Mouse (Mus musculus): ENCODE measurements around the gene Shisa6. TPM values are rescaled to one million over a fixed set of nuclear protein-coding genes. Genes with fewer than 3 reads are reported as not detected.

Shisa6 gene
- polyA plus RNA-seq, 1 experiment from 2014 or later, result 0.23 TPM

GRCm38 (mm10) chr11:66336313-66336712 is 189.5 kb downstream of the Shisa6 start:
- no peak for ATAC-seq (replicated peaks; ENCODE audit: insufficient number of reproducible peaks, insufficient read depth, low FRiP score, low read depth)
- Histone ChIP-seq H3K27me3 (no peaks in the 10 kb centered on the region), H3K4me1 (replicated peaks) (no peaks in the 10 kb centered on the region), H3K27ac (no peak overlapping the region), H3K4me3 (no peak overlapping the region), H3K4me2 (no peak overlapping the region), H3K9ac (no peak overlapping the region), H3K9me3 (replicated peaks) (no peaks in the 10 kb centered on the region), H3K36me3 (no peaks in the 10 kb centered on the region)

GRCm38 (mm10) chr11:66312764-66313163 is 213.0 kb downstream of the Shisa6 start:
- Histone ChIP-seq H3K9ac (no peak overlapping the region), H3K27me3 (no peaks in the 10 kb centered on the region), H3K9me3 (replicated peaks) (no peaks in the 10 kb centered on the region), H3K4me1 (replicated peaks) (no peaks in the 10 kb centered on the region), H3K4me2 (no peak overlapping the region), H3K4me3 (no peak overlapping the region), H3K27ac (no peak overlapping the region), H3K36me3 (no peaks in the 10 kb centered on the region)
- 67% methylated on average over 7 of the region's 7 CpGs for WGBS
- ATAC-seq (replicated peaks; ENCODE audit: insufficient number of reproducible peaks, insufficient read depth, low FRiP score, low read depth), result no peak

GRCm38 (mm10) chr11:66304396-66304795 is 221.4 kb downstream of the Shisa6 start:
- no peaks in the 10 kb centered on the region for H3K4me1 ChIP-seq (replicated peaks)
- WGBS, result 56% methylated on average over 1 of the region's 1 CpGs
- ATAC-seq (replicated peaks; ENCODE audit: insufficient number of reproducible peaks, insufficient read depth, low FRiP score, low read depth), result no peak

GRCm38 (mm10) chr11:66274707-66275081 is 251.1 kb downstream of the Shisa6 start:
- Histone ChIP-seq H3K27me3 (no peaks in the 10 kb centered on the region), H3K4me2 (no peak overlapping the region)

More at GRCm38 (mm10) chr11:66304396-66304795, 221.4 kb downstream of the Shisa6 start:
- Histone ChIP-seq H3K4me3 (no peak overlapping the region), H3K4me2 (no peak overlapping the region), H3K27ac (no peak overlapping the region), H3K9ac (no peak overlapping the region), H3K27me3 (no peaks in the 10 kb centered on the region), H3K9me3 (replicated peaks) (no peaks in the 10 kb centered on the region), H3K36me3 (no peaks in the 10 kb centered on the region)

GRCm38 (mm10) chr11:66273904-66274706 is 251.7 kb downstream of the Shisa6 start:
- Histone ChIP-seq H3K4me2 (no peak overlapping the region), H3K4me1 (replicated peaks) (no peaks in the 10 kb centered on the region), H3K36me3 (no peaks in the 10 kb centered on the region), H3K9me3 (replicated peaks) (no peaks in the 10 kb centered on the region), H3K4me3 (no peak overlapping the region), H3K27ac (no peak overlapping the region), H3K9ac (no peak overlapping the region), H3K27me3 (no peaks in the 10 kb centered on the region)
- no peak for ATAC-seq (replicated peaks; ENCODE audit: insufficient number of reproducible peaks, insufficient read depth, low FRiP score, low read depth)
- 68% methylated on average over 8 of the region's 8 CpGs for WGBS

More at GRCm38 (mm10) chr11:66274707-66275081, 251.1 kb downstream of the Shisa6 start:
- H3K36me3 ChIP-seq, result no peaks in the 10 kb centered on the region
- H3K4me1 ChIP-seq (replicated peaks), result no peaks in the 10 kb centered on the region
- WGBS, result 60% methylated on average over 2 of the region's 2 CpGs
- H3K9me3 ChIP-seq (replicated peaks), result no peaks in the 10 kb centered on the region
- no peak overlapping the region for H3K9ac ChIP-seq
- no peak for ATAC-seq (replicated peaks; ENCODE audit: insufficient number of reproducible peaks, insufficient read depth, low FRiP score, low read depth)
- no peak overlapping the region for H3K27ac ChIP-seq
- no peak overlapping the region for H3K4me3 ChIP-seq

GRCm38 (mm10) chr11:66267029-66267428 is 258.7 kb downstream of the Shisa6 start:
- peaks cover 4% of the 10 kb centered on the region; the same call in 1 of the 2 replicates for H3K4me1 ChIP-seq (replicated peaks)
- H3K9me3 ChIP-seq (replicated peaks), result no peaks in the 10 kb centered on the region
- H3K4me3 ChIP-seq, result no peak overlapping the region
- H3K36me3 ChIP-seq, result no peaks in the 10 kb centered on the region
- H3K9ac ChIP-seq, result no peak overlapping the region
- no peak overlapping the region for H3K27ac ChIP-seq
- ATAC-seq (replicated peaks; ENCODE audit: insufficient number of reproducible peaks, insufficient read depth, low FRiP score, low read depth), result no peak
- no peak overlapping the region for H3K4me2 ChIP-seq
- no peaks in the 10 kb centered on the region for H3K27me3 ChIP-seq
- WGBS, result 34% methylated on average over 3 of the region's 3 CpGs

GRCm38 (mm10) chr11:66265336-66265990 is 260.3 kb downstream of the Shisa6 start:
- Histone ChIP-seq H3K4me3 (no peak overlapping the region), H3K4me2 (no peak overlapping the region), H3K9me3 (replicated peaks) (no peaks in the 10 kb centered on the region), H3K9ac (no peak overlapping the region), H3K4me1 (replicated peaks) (peaks cover 4% of the 10 kb centered on the region; the same call in 1 of the 2 replicates), H3K27ac (no peak overlapping the region), H3K36me3 (no peaks in the 10 kb centered on the region), H3K27me3 (no peaks in the 10 kb centered on the region)
- WGBS, result 41% methylated on average over 1 of the region's 1 CpGs
- no peak for ATAC-seq (replicated peaks; ENCODE audit: insufficient number of reproducible peaks, insufficient read depth, low FRiP score, low read depth)

GRCm38 (mm10) chr11:66260205-66260604 is 265.6 kb downstream of the Shisa6 start:
- H3K36me3 ChIP-seq, result no peaks in the 10 kb centered on the region
- no peak overlapping the region for H3K27ac ChIP-seq
- no peak overlapping the region for H3K4me2 ChIP-seq
- no peak overlapping the region for H3K9ac ChIP-seq
- H3K27me3 ChIP-seq, result no peaks in the 10 kb centered on the region
- WGBS, result 56% methylated on average over 2 of the region's 2 CpGs
- no peaks in the 10 kb centered on the region for H3K9me3 ChIP-seq (replicated peaks)
- no peak for ATAC-seq (replicated peaks; ENCODE audit: insufficient number of reproducible peaks, insufficient read depth, low FRiP score, low read depth)
- no peak overlapping the region for H3K4me3 ChIP-seq
- H3K4me1 ChIP-seq (replicated peaks), result no peaks in the 10 kb centered on the region

- H3K4me1 ChIP-seq (replicated peaks), result no peaks in the 10 kb centered on the region
- ATAC-seq (replicated peaks; ENCODE audit: insufficient number of reproducible peaks, insufficient read depth, low FRiP score, low read depth), result no peak
- no peak overlapping the region for H3K4me3 ChIP-seq
- WGBS, result 11% methylated on average over 3 of the region's 3 CpGs
- no peaks in the 10 kb centered on the region for H3K27me3 ChIP-seq
- H3K4me2 ChIP-seq, result no peak overlapping the region
- no peak overlapping the region for H3K9ac ChIP-seq
- H3K9me3 ChIP-seq (replicated peaks), result no peaks in the 10 kb centered on the region
- H3K36me3 ChIP-seq, result no peaks in the 10 kb centered on the region
- H3K27ac ChIP-seq, result no peak overlapping the region
Observed at GRCm38 (mm10) chr11:66258851-66259250, 266.9 kb downstream of the Shisa6 start.

- Histone ChIP-seq H3K27me3 (no peaks in the 10 kb centered on the region), H3K4me2 (no peak overlapping the region), H3K27ac (no peak overlapping the region), H3K4me3 (no peak overlapping the region), H3K36me3 (no peaks in the 10 kb centered on the region), H3K9ac (no peak overlapping the region), H3K9me3 (replicated peaks) (no peaks in the 10 kb centered on the region), H3K4me1 (replicated peaks) (no peaks in the 10 kb centered on the region)
- 74% methylated on average over 5 of the region's 5 CpGs for WGBS
- ATAC-seq (replicated peaks; ENCODE audit: insufficient number of reproducible peaks, insufficient read depth, low FRiP score, low read depth), result no peak
Observed at GRCm38 (mm10) chr11:66247115-66247514, 278.6 kb downstream of the Shisa6 start.

- H3K4me2 ChIP-seq, result no peak overlapping the region
- H3K27me3 ChIP-seq, result no peaks in the 10 kb centered on the region
- H3K9ac ChIP-seq, result no peak overlapping the region
- no peaks in the 10 kb centered on the region for H3K9me3 ChIP-seq (replicated peaks)
- H3K27ac ChIP-seq, result no peak overlapping the region
- H3K36me3 ChIP-seq, result no peaks in the 10 kb centered on the region
- H3K4me3 ChIP-seq, result no peak overlapping the region
- no peak for ATAC-seq (replicated peaks; ENCODE audit: insufficient number of reproducible peaks, insufficient read depth, low FRiP score, low read depth)
- no peaks in the 10 kb centered on the region for H3K4me1 ChIP-seq (replicated peaks)
- 53% methylated on average over 2 of the region's 2 CpGs for WGBS
Observed at GRCm38 (mm10) chr11:66236557-66236956, 289.2 kb downstream of the Shisa6 start.

- Histone ChIP-seq H3K27ac (no peak overlapping the region), H3K36me3 (no peaks in the 10 kb centered on the region), H3K27me3 (no peaks in the 10 kb centered on the region), H3K9me3 (replicated peaks) (no peaks in the 10 kb centered on the region), H3K9ac (no peak overlapping the region), H3K4me3 (no peak overlapping the region), H3K4me2 (no peak overlapping the region), H3K4me1 (replicated peaks) (no peaks in the 10 kb centered on the region)
- WGBS, result 40% methylated on average over 1 of the region's 1 CpGs
- no peak for ATAC-seq (replicated peaks; ENCODE audit: insufficient number of reproducible peaks, insufficient read depth, low FRiP score, low read depth)
Observed at GRCm38 (mm10) chr11:66232891-66233290, 292.9 kb downstream of the Shisa6 start.
